Mouse (Mus musculus): ENCODE results near the gene Rasal1. TPM values are rescaled to one million over a fixed set of nuclear protein-coding genes. Genes with fewer than 3 reads are reported as not detected.

Rasal1 gene
- polyA plus RNA-seq, 1 experiment, result 0.01 TPM

- H3K4me3 ChIP-seq (replicated peaks), result no peak overlapping the region
- no peaks in the 10 kb centered on the region for H3K4me1 ChIP-seq (ENCODE audit: control insufficient read depth)
- H3K9me3 ChIP-seq (ENCODE audit: control insufficient read depth, low read length), result no peaks in the 10 kb centered on the region
- no peaks in the 10 kb centered on the region for H3K36me3 ChIP-seq (ENCODE audit: control insufficient read depth)
- no peak for TF ChIP-seq TAL1 (IDR thresholded peaks at IDR 0.05; ENCODE audit: low read length)
- TF ChIP-seq GATA1 (IDR thresholded peaks at IDR 0.05; ENCODE audit: low read length), result no peak
- peaks cover 5% of the 10 kb centered on the region for H3K27me3 ChIP-seq (ENCODE audit: control insufficient read depth)
Observed at GRCm38 (mm10) chr5:120700996-120701790, 52.6 kb downstream of the Rasal1 start.

GRCm38 (mm10) chr5:120702421-120702820 lies 53.8 kb downstream of the Rasal1 start:
- no peak for TF ChIP-seq TAL1 (IDR thresholded peaks at IDR 0.05; ENCODE audit: low read length)
- TF ChIP-seq GATA1 (IDR thresholded peaks at IDR 0.05; ENCODE audit: low read length), result no peak
- peaks cover 3% of the 10 kb centered on the region for H3K27me3 ChIP-seq (ENCODE audit: control insufficient read depth)
- H3K4me3 ChIP-seq (replicated peaks), result no peak overlapping the region
- no peaks in the 10 kb centered on the region for H3K36me3 ChIP-seq (ENCODE audit: control insufficient read depth)
- H3K4me1 ChIP-seq (ENCODE audit: control insufficient read depth), result no peaks in the 10 kb centered on the region
- H3K9me3 ChIP-seq (ENCODE audit: control insufficient read depth, low read length), result no peaks in the 10 kb centered on the region

- H3K9me3 ChIP-seq (ENCODE audit: control insufficient read depth, low read length), result no peaks in the 10 kb centered on the region
- H3K36me3 ChIP-seq (ENCODE audit: control insufficient read depth), result no peaks in the 10 kb centered on the region
- peaks cover 3% of the 10 kb centered on the region for H3K27me3 ChIP-seq (ENCODE audit: control insufficient read depth)
- TF ChIP-seq TAL1 (IDR thresholded peaks at IDR 0.05; ENCODE audit: low read length) (no peak), GATA1 (IDR thresholded peaks at IDR 0.05; ENCODE audit: low read length) (no peak)
- no peaks in the 10 kb centered on the region for H3K4me1 ChIP-seq (ENCODE audit: control insufficient read depth)
- no peak overlapping the region for H3K4me3 ChIP-seq (replicated peaks)
Observed at GRCm38 (mm10) chr5:120702969-120703368, 54.4 kb downstream of the Rasal1 start.

- H3K27me3 ChIP-seq (ENCODE audit: control insufficient read depth), result peaks cover 3% of the 10 kb centered on the region
- H3K36me3 ChIP-seq (ENCODE audit: control insufficient read depth), result no peaks in the 10 kb centered on the region
- no peaks in the 10 kb centered on the region for H3K9me3 ChIP-seq (ENCODE audit: control insufficient read depth, low read length)
- no peak for TF ChIP-seq TAL1 (IDR thresholded peaks at IDR 0.05; ENCODE audit: low read length)
- TF ChIP-seq GATA1 (IDR thresholded peaks at IDR 0.05; ENCODE audit: low read length), result no peak
- no peaks in the 10 kb centered on the region for H3K4me1 ChIP-seq (ENCODE audit: control insufficient read depth)
- no peak overlapping the region for H3K4me3 ChIP-seq (replicated peaks)
Observed at GRCm38 (mm10) chr5:120703660-120704059, 55.0 kb downstream of the Rasal1 start.

- no peak for TF ChIP-seq TAL1 (IDR thresholded peaks at IDR 0.05; ENCODE audit: low read length)
- TF ChIP-seq GATA1 (IDR thresholded peaks at IDR 0.05; ENCODE audit: low read length), result no peak
- Histone ChIP-seq H3K9me3 (ENCODE audit: control insufficient read depth, low read length) (no peaks in the 10 kb centered on the region), H3K27me3 (ENCODE audit: control insufficient read depth) (peaks cover 6% of the 10 kb centered on the region), H3K4me3 (replicated peaks) (no peak overlapping the region), H3K4me1 (ENCODE audit: control insufficient read depth) (no peaks in the 10 kb centered on the region), H3K36me3 (ENCODE audit: control insufficient read depth) (no peaks in the 10 kb centered on the region)
Observed at GRCm38 (mm10) chr5:120704421-120704820, 55.8 kb downstream of the Rasal1 start.

- TF ChIP-seq TAL1 (IDR thresholded peaks at IDR 0.05; ENCODE audit: low read length), result no peak
- no peak for TF ChIP-seq GATA1 (IDR thresholded peaks at IDR 0.05; ENCODE audit: low read length)
- H3K4me1 ChIP-seq (ENCODE audit: control insufficient read depth), result no peaks in the 10 kb centered on the region
- peaks cover 27% of the 10 kb centered on the region for H3K27me3 ChIP-seq (ENCODE audit: control insufficient read depth)
- no peaks in the 10 kb centered on the region for H3K36me3 ChIP-seq (ENCODE audit: control insufficient read depth)
- 0 out of 2 replicates have a peak, but pooled peaks cover 2% of the 10 kb centered on the region for H3K9me3 ChIP-seq (ENCODE audit: control insufficient read depth, low read length)
- H3K4me3 ChIP-seq (replicated peaks), result no peak overlapping the region
Observed at GRCm38 (mm10) chr5:120706541-120706940, 57.9 kb downstream of the Rasal1 start.

- H3K4me3 ChIP-seq (replicated peaks), result no peak overlapping the region
- H3K36me3 ChIP-seq (ENCODE audit: control insufficient read depth), result no peaks in the 10 kb centered on the region
- H3K27me3 ChIP-seq (ENCODE audit: control insufficient read depth), result peaks cover 32% of the 10 kb centered on the region
- 0 out of 2 replicates have a peak, but pooled peaks cover 2% of the 10 kb centered on the region for H3K9me3 ChIP-seq (ENCODE audit: control insufficient read depth, low read length)
- H3K4me1 ChIP-seq (ENCODE audit: control insufficient read depth), result no peaks in the 10 kb centered on the region
- no peak for TF ChIP-seq TAL1 (IDR thresholded peaks at IDR 0.05; ENCODE audit: low read length)
Observed at GRCm38 (mm10) chr5:120706976-120707375, 58.4 kb downstream of the Rasal1 start.

- H3K27me3 ChIP-seq (ENCODE audit: control insufficient read depth), result peaks cover 48% of the 10 kb centered on the region
- H3K4me1 ChIP-seq (ENCODE audit: control insufficient read depth), result no peaks in the 10 kb centered on the region
- TF ChIP-seq TAL1 (IDR thresholded peaks at IDR 0.05; ENCODE audit: low read length), result no peak
- no peak for TF ChIP-seq GATA1 (IDR thresholded peaks at IDR 0.05; ENCODE audit: low read length)
- 0 out of 2 replicates have a peak, but pooled peaks cover 2% of the 10 kb centered on the region for H3K9me3 ChIP-seq (ENCODE audit: control insufficient read depth, low read length)
- no peaks in the 10 kb centered on the region for H3K36me3 ChIP-seq (ENCODE audit: control insufficient read depth)
- H3K4me3 ChIP-seq (replicated peaks), result no peak overlapping the region
Observed at GRCm38 (mm10) chr5:120710161-120710825, 61.7 kb downstream of the Rasal1 start.

GRCm38 (mm10) chr5:120710826-120711248 lies 62.2 kb downstream of the Rasal1 start:
- H3K4me3 ChIP-seq (replicated peaks), result no peak overlapping the region
- TF ChIP-seq TAL1 (IDR thresholded peaks at IDR 0.05; ENCODE audit: low read length) (no peak), GATA1 (IDR thresholded peaks at IDR 0.05; ENCODE audit: low read length) (no peak)
- H3K27me3 ChIP-seq (ENCODE audit: control insufficient read depth), result peaks cover 47% of the 10 kb centered on the region
- 0 out of 2 replicates have a peak, but pooled peaks cover 2% of the 10 kb centered on the region for H3K9me3 ChIP-seq (ENCODE audit: control insufficient read depth, low read length)
- H3K4me1 ChIP-seq (ENCODE audit: control insufficient read depth), result no peaks in the 10 kb centered on the region
- H3K36me3 ChIP-seq (ENCODE audit: control insufficient read depth), result no peaks in the 10 kb centered on the region

Measured in erythroblast, embryonic 14.5 days (primary cell).